Mouse (Mus musculus) liver, embryonic 15.5 days (tissue): ENCODE data around the gene Sncb. TPM values are rescaled to one million over a fixed set of nuclear protein-coding genes. Genes with fewer than 3 reads are reported as not detected.

Source experiments
- polyA plus RNA-seq: library from polyadenylated mRNA; unstranded; fragments of >200 nt; fragmentation: Nextera tagmentation; extraction: Ambion mirVana; gene quantifications from 2 replicates; pipeline ENCODE4 v1.2.1, GENCODE M21; 2015

The Sncb gene
- polyA plus RNA-seq, 1 experiment from 2014 or later, result not detected

Other genes starting within 250 kb of the Sncb start
- gene 4833439L19Rik, start 201.2 kb downstream of the Sncb start, polyA plus RNA-seq, result 48.5 and 49.7 TPM in 2 replicates
- gene Arl10, start 191.6 kb downstream of the Sncb start, polyA plus RNA-seq, result 7.0 and 8.2 TPM in 2 replicates
- 43.2 and 47.0 TPM in 2 replicates for gene Nop16, start 176.5 kb downstream of the Sncb start, polyA plus RNA-seq
- gene Higd2a, start 176.4 kb downstream of the Sncb start, polyA plus RNA-seq, result 94.3 and 106 TPM in 2 replicates
- 35.6 and 40.4 TPM in 2 replicates for gene Cltb, start 155.3 kb downstream of the Sncb start, polyA plus RNA-seq
- 28.5 and 28.9 TPM in 2 replicates for gene Faf2, start 144.8 kb downstream of the Sncb start, polyA plus RNA-seq
- gene Rnf44, start 72.7 kb downstream of the Sncb start, polyA plus RNA-seq, result 24.9 and 31.3 TPM in 2 replicates
- gene Cdhr2, start 65.1 kb downstream of the Sncb start, polyA plus RNA-seq, result 16.6 and 19.9 TPM in 2 replicates
- gene Gprin1, start 16.7 kb downstream of the Sncb start, polyA plus RNA-seq, result 0.02 and 0.05 TPM in 2 replicates
- gene Eif4e1b, start 17.4 kb upstream of the Sncb start, polyA plus RNA-seq, result not detected in 2 replicates
- 1.0 and 1.8 TPM in 2 replicates for gene Tspan17, start 22.8 kb upstream of the Sncb start, polyA plus RNA-seq
- 0.51 and 0.69 TPM in 2 replicates for gene Unc5a, start 182.8 kb upstream of the Sncb start, polyA plus RNA-seq